Mouse (Mus musculus): ENCODE results near the gene Ccno.

The Ccno gene

GRCm38 (mm10) chr13:112987532-112987943 lies at the start of gene Ccno:
Gene Ccno, plus strand, starts transcription at chr13:112987802.
- peak; percentile 87 for DNase-seq (ENCODE audit: low read depth, low spot score)

- no peak for DNase-seq (ENCODE audit: low read depth, low spot score)
Observed at GRCm38 (mm10) chr13:112938130-112938529, 49.5 kb upstream of the Ccno start.

- no peak for DNase-seq (ENCODE audit: low read depth, low spot score)
Observed at GRCm38 (mm10) chr13:112941879-112942330, 45.7 kb upstream of the Ccno start.

- DNase-seq (ENCODE audit: low read depth, low spot score): no peak
Observed at GRCm38 (mm10) chr13:112945312-112945711, 42.3 kb upstream of the Ccno start.

- no peak for DNase-seq (ENCODE audit: low read depth, low spot score)
Observed at GRCm38 (mm10) chr13:112945900-112946299, 41.7 kb upstream of the Ccno start.

GRCm38 (mm10) chr13:112954067-112954466 lies 33.5 kb upstream of the Ccno start:
- no peak for DNase-seq (ENCODE audit: low read depth, low spot score)

GRCm38 (mm10) chr13:112963081-112963480 lies 24.5 kb upstream of the Ccno start:
- DNase-seq (ENCODE audit: low read depth, low spot score): no peak

- no peak for DNase-seq (ENCODE audit: low read depth, low spot score)
Observed at GRCm38 (mm10) chr13:112964421-112964820, 23.2 kb upstream of the Ccno start.

GRCm38 (mm10) chr13:112967267-112967666 lies 20.3 kb upstream of the Ccno start:
- no peak for DNase-seq (ENCODE audit: low read depth, low spot score)

- no peak for DNase-seq (ENCODE audit: low read depth, low spot score)
Observed at GRCm38 (mm10) chr13:112976720-112977119, 10.9 kb upstream of the Ccno start.

GRCm38 (mm10) chr13:112985605-112986450 lies 1.8 kb upstream of the Ccno start:
- DNase-seq (ENCODE audit: low read depth, low spot score): no peak

GRCm38 (mm10) chr13:112986451-112986950 lies 1.1 kb upstream of the Ccno start:
- no peak for DNase-seq (ENCODE audit: low read depth, low spot score)

- DNase-seq (ENCODE audit: low read depth, low spot score): no peak
Observed at GRCm38 (mm10) chr13:112987991-112988390, 389 bp downstream of the Ccno start.

GRCm38 (mm10) chr13:112988866-112989265 lies 1.3 kb downstream of the Ccno start:
- no peak for DNase-seq (ENCODE audit: low read depth, low spot score)

- DNase-seq (ENCODE audit: low read depth, low spot score): no peak
Observed at GRCm38 (mm10) chr13:112989541-112989940, 1.9 kb downstream of the Ccno start.

- DNase-seq (ENCODE audit: low read depth, low spot score): no peak
Observed at GRCm38 (mm10) chr13:112990346-112990745, 2.7 kb downstream of the Ccno start.

GRCm38 (mm10) chr13:112993531-112994152 lies 6.0 kb downstream of the Ccno start, which contains the start of gene Mcidas:
Gene Mcidas, plus strand, starts transcription at chr13:112993845.
- DNase-seq (ENCODE audit: low read depth, low spot score): no peak

- DNase-seq (ENCODE audit: low read depth, low spot score): peak; percentile 53
Observed at GRCm38 (mm10) chr13:112994191-112994590, 6.6 kb downstream of the Ccno start.

GRCm38 (mm10) chr13:112996407-112996806 lies 8.8 kb downstream of the Ccno start:
- DNase-seq (ENCODE audit: low read depth, low spot score): no peak

GRCm38 (mm10) chr13:112997369-112997768 lies 9.8 kb downstream of the Ccno start:
- DNase-seq (ENCODE audit: low read depth, low spot score): no peak

GRCm38 (mm10) chr13:112998427-112999201 lies 11.0 kb downstream of the Ccno start:
- no peak for DNase-seq (ENCODE audit: low read depth, low spot score)

- DNase-seq (ENCODE audit: low read depth, low spot score): no peak
Observed at GRCm38 (mm10) chr13:113000090-113000489, 12.5 kb downstream of the Ccno start.
